Mouse (Mus musculus): ENCODE results near the gene Lrit3. TPM values are rescaled to one million over a fixed set of nuclear protein-coding genes. Genes with fewer than 3 reads are reported as not detected.
"Not testable (repeated sequence)": the region's sequence is repeated elsewhere in the genome, so short reads cannot be mapped to it uniquely, and the experiment has no call there.

Lrit3 gene
- total RNA-seq, 2 experiments from 2014 or later: not detected

DNA sequence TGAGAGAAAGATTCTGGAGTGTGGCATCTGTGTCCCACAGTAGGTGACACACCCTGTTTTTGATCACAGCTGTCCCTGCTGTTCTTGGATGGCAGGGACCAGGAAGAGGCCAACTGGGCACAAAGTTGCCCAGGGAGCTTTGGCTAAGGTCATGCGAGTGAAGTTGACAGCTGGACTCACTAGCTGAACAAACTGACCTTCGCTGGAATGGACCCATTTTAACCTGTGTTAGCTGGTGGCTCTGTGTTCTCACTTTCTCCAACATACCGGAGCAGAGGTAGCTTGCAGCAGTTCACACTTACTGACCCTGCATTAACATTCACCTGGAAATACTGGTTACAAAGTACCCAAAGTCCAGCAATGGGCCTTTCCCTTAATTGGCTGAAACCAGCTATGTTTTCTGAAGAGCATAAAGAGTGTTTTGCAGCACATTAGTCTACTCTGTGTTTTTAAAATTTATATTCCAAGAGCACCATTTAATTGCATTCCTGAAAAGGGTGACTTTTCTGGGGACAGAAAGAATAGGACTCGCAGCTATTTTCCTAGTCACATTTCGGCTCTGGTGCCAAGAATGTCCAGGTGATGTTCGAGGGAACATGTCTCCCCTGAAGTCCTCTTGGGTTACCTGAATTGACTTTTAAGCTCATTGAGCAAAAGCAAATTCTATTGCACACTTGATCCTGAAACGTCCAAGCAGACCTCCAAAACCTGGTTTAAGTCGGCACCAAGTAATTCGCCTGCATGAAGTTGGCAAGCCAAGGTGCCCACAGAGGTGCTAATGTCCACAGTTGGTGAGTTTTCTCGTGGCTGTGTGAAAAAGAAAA, 36.6 kb downstream of the Lrit3 start:
- no peak for DNase-seq

DNA sequence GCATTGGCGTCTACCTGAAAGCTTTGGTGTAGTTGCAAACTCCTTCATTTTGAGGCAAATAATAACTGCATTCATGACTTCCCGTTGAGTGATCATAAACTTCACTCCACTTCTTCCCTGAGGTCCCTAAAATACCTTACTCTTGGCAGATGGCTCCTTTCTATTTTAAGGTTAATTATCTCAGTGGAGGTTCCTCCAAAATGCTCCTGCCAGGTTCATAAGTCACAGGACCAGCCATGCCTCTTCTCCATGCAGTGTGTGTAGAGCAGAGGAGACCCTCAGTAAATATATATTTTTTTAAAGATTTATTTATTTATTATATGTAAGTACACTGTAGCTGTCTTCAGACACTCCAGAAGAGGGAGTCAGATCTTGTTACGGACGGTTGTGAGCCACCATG, 37.7 kb downstream of the Lrit3 start:
- DNase-seq: no peak

DNA sequence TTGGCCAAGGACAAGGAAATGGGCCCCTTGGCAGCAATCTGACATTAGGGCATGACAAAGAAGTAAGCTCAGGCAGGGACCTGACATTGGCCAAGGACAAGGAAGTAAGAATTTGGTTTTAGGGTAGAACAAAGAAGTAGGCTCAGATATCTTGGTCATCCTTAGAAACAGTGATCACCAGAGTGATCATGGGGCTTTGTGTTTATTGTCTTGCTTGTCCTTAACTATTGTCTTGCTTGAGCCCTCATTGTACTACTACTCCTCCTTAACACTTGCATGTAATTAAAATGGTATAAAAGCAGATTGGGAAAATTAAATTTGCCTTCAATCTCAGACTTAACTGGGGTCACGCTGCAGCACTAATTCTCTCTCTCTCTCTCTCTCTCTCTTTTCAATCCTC, 46.2 kb downstream of the Lrit3 start:
- not testable (repeated sequence) for DNase-seq

DNA sequence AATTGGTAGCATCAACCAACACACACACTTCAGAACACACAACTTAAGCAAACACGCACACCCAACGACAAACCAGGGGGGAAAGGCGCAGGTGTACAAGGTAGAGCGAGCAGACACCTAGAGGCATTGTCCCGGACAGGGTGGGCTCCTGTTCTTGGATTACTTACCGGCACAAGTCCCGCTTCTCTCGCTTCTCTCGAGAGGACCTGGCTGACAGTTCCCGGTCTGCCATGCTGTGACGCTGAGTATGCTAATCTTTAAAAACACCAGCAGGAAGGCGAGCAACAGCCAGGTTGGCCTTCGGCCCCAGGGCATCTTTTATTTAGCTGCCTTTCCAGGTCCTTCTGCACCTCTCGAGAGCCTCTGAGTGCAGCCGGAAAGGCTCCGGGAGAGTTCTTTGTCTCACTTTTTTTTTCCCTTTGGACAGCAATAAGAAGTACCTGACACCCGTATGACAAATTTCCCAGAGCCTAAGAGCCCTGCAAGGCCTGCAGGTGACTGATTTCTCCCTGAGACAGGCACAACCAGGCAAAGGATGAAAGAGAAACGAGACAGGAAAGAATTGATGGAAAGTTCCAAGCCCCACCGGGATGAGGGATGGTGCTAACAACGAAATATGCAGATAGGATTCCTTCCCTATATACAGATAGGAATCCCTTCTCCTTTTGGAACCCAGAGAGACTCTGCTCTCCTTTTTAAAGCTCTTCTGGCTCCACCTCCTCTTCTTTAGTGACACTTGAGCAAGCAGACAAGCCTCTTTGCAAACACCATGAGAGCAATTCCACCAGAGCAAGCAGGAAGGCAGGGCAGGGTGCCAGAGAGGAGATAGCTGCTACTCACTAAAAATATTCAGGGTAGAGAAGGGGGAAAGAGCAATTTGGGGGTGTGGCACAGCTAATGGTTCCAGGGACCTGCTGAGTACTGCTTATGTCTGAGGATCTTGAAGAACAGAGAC, 48.9 kb downstream of the Lrit3 start, which contains the start of gene Egf:
Gene Egf (minus strand): TSS at position 667 of the 955 bp plus-strand sequence.
- peak; percentile 62 for DNase-seq

DNA sequence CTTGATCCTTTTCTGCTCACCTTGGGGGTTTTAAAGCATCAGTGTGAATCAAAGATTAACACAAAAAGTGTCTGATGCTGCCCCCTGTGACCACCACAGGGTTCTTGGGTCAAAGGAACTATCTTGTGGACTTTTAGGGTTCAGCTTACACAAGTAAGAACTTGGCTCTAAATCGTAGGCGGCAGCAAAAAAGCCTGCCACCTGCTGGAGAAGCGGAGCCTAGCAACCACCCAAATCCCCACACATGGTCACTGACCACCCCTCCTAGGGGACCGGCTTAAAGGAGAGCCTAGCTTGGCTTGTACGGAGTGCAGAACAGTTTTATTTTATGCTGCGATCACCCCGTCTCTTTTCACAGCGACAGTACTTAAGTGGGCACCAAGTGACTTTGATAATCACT, 59.0 kb downstream of the Lrit3 start:
- peak; percentile 60 for DNase-seq

DNA sequence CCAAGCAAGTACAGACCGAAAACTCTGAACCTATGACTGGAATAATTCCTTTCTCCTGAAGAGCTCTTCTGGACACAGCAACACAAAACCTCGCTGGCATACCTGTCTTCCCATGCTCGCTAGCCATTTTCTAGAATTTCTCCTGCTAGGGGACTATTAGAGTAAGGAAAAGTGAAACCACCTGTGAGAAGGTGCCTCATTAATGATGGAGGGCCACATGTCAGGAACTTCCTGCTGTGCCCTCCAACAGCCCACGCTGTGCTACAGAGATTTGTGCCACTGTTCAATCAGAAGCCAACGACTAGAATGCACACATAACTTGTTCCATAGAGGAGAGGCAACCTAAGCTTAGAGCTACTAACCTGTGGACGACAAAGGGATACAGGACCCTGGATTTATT, 61.0 kb downstream of the Lrit3 start:
- DNase-seq: no peak

DNA sequence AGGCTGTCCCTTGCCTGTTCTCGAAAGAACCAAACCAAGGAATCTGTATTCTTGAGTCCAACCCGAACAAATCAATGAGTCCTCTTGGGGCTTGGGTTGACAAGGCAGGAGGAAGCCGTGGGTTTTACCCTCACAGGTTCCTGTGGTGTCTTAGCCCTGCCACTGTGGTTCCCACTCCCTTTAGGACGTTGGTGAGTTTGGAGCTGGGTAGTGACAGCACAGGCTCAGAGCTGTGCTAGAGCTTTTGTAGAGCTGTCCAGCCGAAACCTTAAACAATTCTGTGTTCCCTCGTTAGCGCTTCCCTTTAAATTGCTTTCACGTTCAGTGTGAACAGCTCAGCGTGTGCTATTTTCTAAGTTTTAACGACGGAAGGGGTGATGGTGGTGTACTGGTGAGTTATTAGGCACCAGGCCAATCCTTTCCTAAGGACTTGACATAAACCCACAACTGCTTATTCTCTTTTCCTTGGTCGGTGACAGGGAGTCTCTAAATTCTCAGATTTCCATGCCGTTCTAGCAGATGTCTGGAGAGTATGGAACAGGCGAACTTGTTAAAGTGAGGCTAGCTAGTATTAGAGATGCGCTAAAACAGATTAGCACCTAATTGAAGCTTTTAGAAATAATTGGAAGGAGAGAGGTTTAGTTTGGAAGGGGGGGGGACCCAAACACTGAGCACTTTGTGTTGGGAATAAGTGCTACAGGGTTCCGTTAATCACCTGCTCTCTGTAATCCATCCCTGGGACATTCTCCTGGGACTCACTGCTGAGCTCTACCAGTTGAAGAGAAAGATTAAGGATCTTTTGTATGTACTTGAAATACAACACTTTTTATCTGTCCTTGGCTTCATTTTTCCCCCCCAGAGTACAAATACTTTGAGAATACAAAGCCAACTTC, 65.3 kb downstream of the Lrit3 start:
- no peak for DNase-seq

Other genes with a start within 250 kb of the Lrit3 start
- gene Egf, start 48.7 kb downstream of the Lrit3 start, total RNA-seq (2021): 1 to 10 TPM; 2.3 to 2.5 TPM
- under 1 TPM; 0.20 to 0.21 TPM for gene Rrh, start 18.6 kb upstream of the Lrit3 start, total RNA-seq (2021)
- gene Gar1, start 27.4 kb upstream of the Lrit3 start, total RNA-seq (2021): 10 to 100 TPM; 30.3 to 33.3 TPM
- 1 to 10 TPM; 1.5 to 1.7 TPM for gene Cfi, start 31.9 kb upstream of the Lrit3 start, total RNA-seq (2021)
- gene Pla2g12a, start 74.6 kb upstream of the Lrit3 start, total RNA-seq (2021): 10 to 100 TPM; 22.6 to 26.5 TPM
- gene Casp6, start 97.4 kb upstream of the Lrit3 start, total RNA-seq (2021): 10 to 100 TPM; 22.2 to 23.7 TPM
- gene Mcub, start 166.2 kb upstream of the Lrit3 start, total RNA-seq (2021): 1 to 10 TPM; 1.1 to 1.4 TPM